In the genomic region with DNA sequence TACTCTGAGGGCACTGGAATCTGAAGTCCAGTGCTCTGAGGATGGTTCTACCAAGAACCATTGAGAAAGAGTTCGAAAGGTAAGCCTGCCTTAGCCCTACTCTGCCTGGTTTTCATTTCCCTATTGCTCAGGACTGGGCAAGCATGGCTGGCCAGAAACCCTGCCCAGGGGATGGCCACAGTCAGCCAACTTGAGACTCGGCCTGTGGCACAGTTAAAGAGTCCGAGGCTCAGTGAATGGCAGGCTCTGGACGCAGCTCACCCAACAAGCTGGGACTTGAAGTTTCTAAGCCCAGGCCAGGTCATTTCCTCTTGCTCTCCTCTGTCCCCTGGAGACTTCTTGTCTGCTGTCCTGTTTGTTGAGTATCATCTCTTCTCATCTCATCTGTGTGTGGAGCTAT, we compare ENCODE assay signal across 19 mouse cellular contexts. TPM values are rescaled to one million over a fixed set of nuclear protein-coding genes. Genes with fewer than 3 reads are reported as not detected.
"Had no signal": no experiment of that assay in that cellular context is flagged by ENCODE, and none has a peak within 500 bp of the region (broad histone marks: within the 10 kb centered on the region; RNA-seq: fewer than 3 reads in every experiment).

No protein-coding gene starts in this region.

- H3K36me3 ChIP-seq: limb, embryonic 12.5 days; liver, embryonic 12.5 days; liver, embryonic 15.5 days; lung, embryonic 15.5 days; midbrain, embryonic 10.5 days; midbrain, embryonic 13.5 days had no signal

- ATAC-seq: liver, embryonic 12.5 days had no signal

- H3K4me3 ChIP-seq: left cerebral cortex, adult 2 months; limb, embryonic 12.5 days; liver, embryonic 12.5 days; liver, embryonic 15.5 days; lung, embryonic 15.5 days; midbrain, embryonic 10.5 days; midbrain, embryonic 13.5 days had no signal

- H3K9ac ChIP-seq: liver, embryonic 12.5 days; liver, embryonic 15.5 days; lung, embryonic 15.5 days; midbrain, embryonic 13.5 days had no signal

- H3K9me3 ChIP-seq: limb, embryonic 12.5 days; liver, embryonic 12.5 days; liver, embryonic 15.5 days; lung, embryonic 15.5 days; megakaryocyte, embryonic 14.5 days; midbrain, embryonic 10.5 days; midbrain, embryonic 13.5 days had no signal

- H3K4me2 ChIP-seq: limb, embryonic 12.5 days; liver, embryonic 12.5 days; liver, embryonic 15.5 days; lung, embryonic 15.5 days; midbrain, embryonic 13.5 days had no signal

- H3K27ac ChIP-seq: left cerebral cortex, adult 2 months; limb, embryonic 12.5 days; liver, embryonic 12.5 days; liver, embryonic 15.5 days; lung, embryonic 15.5 days; midbrain, embryonic 13.5 days; stomach, postnatal 0 days had no signal

RNA-seq across cellular contexts. Expression of a gene that starts 2.9 kb away (rescaled TPM):
- total RNA-seq: layer of hippocampus, adult 18-20 months; layer of hippocampus, postnatal 10 days; layer of hippocampus, postnatal 36 days; left cerebral cortex, adult 2 months; left cerebral cortex, postnatal 10 days; left cerebral cortex, postnatal 36 days; midbrain, postnatal 0 days had no signal
- polyA plus RNA-seq: kidney, embryonic 16.5 days; limb, embryonic 12.5 days; liver, embryonic 12.5 days; liver, embryonic 15.5 days; lung, embryonic 15.5 days; midbrain, embryonic 13.5 days; neural tube, embryonic 11.5 days; neural tube, embryonic 14.5 days; stomach, postnatal 0 days; thymus, adult 2 months had no signal
